Mouse (Mus musculus) liver, postnatal 0 days (tissue): ENCODE results near the gene Rprml.

Source experiments
- CTCF ChIP-seq: sonication (generic); IDR thresholded peaks from 2 replicates; pipeline ENCODE4 v1.5.1; 2016; ENCODE audit warnings: antibody characterized with exemption, low read depth
- EP300 ChIP-seq: IDR thresholded peaks from 2 replicates; pipeline ENCODE4 v1.6.1; 2016; ENCODE audit warnings: antibody characterized with exemption, low read depth, mild to moderate bottlenecking

DNA sequence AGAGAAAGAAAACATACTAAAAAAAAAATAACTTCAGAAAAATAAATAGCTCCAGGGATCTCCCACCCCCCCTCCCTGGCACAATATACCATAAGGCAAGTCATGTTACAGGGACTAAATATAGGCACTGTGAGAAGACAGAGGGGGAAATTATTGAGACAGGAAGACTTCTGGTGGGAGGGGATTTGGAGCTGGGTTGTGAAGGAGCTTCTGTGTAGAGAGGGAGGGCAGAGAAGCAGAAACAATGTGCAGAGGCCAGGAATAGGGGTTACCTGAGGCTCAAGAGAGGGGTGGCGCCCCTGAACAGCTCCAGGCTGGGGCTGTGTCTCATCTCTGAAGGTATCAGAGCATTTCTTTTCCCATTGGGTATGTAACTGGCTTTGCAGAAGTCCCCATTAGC is 16.3 kb downstream of the Rprml start:
- TF ChIP-seq CTCF (no peak), EP300 (no peak)
